Mouse (Mus musculus): Measurements from ENCODE around the gene Rnf222.
A peak's percentile ranks its signal among the peaks of the same experiment; 100 is the strongest.

Gene Rnf222

GRCm38 (mm10) chr11:68888253-68888652 is at the start of gene Rnf222:
Rnf222 (plus strand) TSS chr11:68888553.
- DNase-seq (ENCODE audit: low spot score): no peak

GRCm38 (mm10) chr11:68839606-68840005 is 48.7 kb upstream of the Rnf222 start:
- DNase-seq (ENCODE audit: low spot score): no peak

GRCm38 (mm10) chr11:68850862-68851261 is 37.5 kb upstream of the Rnf222 start:
- DNase-seq (ENCODE audit: low spot score): no peak

GRCm38 (mm10) chr11:68851644-68852485 is 36.5 kb upstream of the Rnf222 start:
- no peak for DNase-seq (ENCODE audit: low spot score)

GRCm38 (mm10) chr11:68852486-68852901 is 35.9 kb upstream of the Rnf222 start:
- DNase-seq (ENCODE audit: low spot score): peak; percentile 26

GRCm38 (mm10) chr11:68852932-68853409 is 35.4 kb upstream of the Rnf222 start:
- DNase-seq (ENCODE audit: low spot score): peak; percentile 99

GRCm38 (mm10) chr11:68853611-68854401 is 34.5 kb upstream of the Rnf222 start:
- DNase-seq (ENCODE audit: low spot score): no peak

GRCm38 (mm10) chr11:68854621-68855020 is 33.7 kb upstream of the Rnf222 start:
- DNase-seq (ENCODE audit: low spot score): no peak

- DNase-seq (ENCODE audit: low spot score): no peak
Observed at GRCm38 (mm10) chr11:68857329-68857728, 31.0 kb upstream of the Rnf222 start.

GRCm38 (mm10) chr11:68859943-68860593 is 28.3 kb upstream of the Rnf222 start:
- no peak for DNase-seq (ENCODE audit: low spot score)

GRCm38 (mm10) chr11:68862260-68862659 is 26.1 kb upstream of the Rnf222 start:
- DNase-seq (ENCODE audit: low spot score): no peak

- no peak for DNase-seq (ENCODE audit: low spot score)
Observed at GRCm38 (mm10) chr11:68863631-68864091, 24.7 kb upstream of the Rnf222 start.

GRCm38 (mm10) chr11:68864544-68865189 is 23.7 kb upstream of the Rnf222 start:
- DNase-seq (ENCODE audit: low spot score): no peak

GRCm38 (mm10) chr11:68871277-68871676 is 17.1 kb upstream of the Rnf222 start:
- no peak for DNase-seq (ENCODE audit: low spot score)

- no peak for DNase-seq (ENCODE audit: low spot score)
Observed at GRCm38 (mm10) chr11:68871748-68872147, 16.6 kb upstream of the Rnf222 start, which contains the start of gene Ndel1. Ndel1 (minus strand) TSS chr11:68871858.

GRCm38 (mm10) chr11:68874841-68875240 is 13.5 kb upstream of the Rnf222 start:
- no peak for DNase-seq (ENCODE audit: low spot score)

- no peak for DNase-seq (ENCODE audit: low spot score)
Observed at GRCm38 (mm10) chr11:68878811-68879210, 9.5 kb upstream of the Rnf222 start.

- no peak for DNase-seq (ENCODE audit: low spot score)
Observed at GRCm38 (mm10) chr11:68882107-68882506, 6.2 kb upstream of the Rnf222 start.

GRCm38 (mm10) chr11:68883843-68884242 is 4.5 kb upstream of the Rnf222 start:
- DNase-seq (ENCODE audit: low spot score): no peak

- no peak for DNase-seq (ENCODE audit: low spot score)
Observed at GRCm38 (mm10) chr11:68884368-68884767, 4.0 kb upstream of the Rnf222 start.

- DNase-seq (ENCODE audit: low spot score): no peak
Observed at GRCm38 (mm10) chr11:68886091-68886490, 2.3 kb upstream of the Rnf222 start.

- DNase-seq (ENCODE audit: low spot score): no peak
Observed at GRCm38 (mm10) chr11:68888653-68889052, 300 bp downstream of the Rnf222 start.
